Mouse (Mus musculus) cerebellum, adult 2 months (tissue): ENCODE measurements around the gene Fam204a. TPM values are rescaled to one million over a fixed set of nuclear protein-coding genes. Genes with fewer than 3 reads are reported as not detected.

ENCODE experiments used
- DNase-seq, 2 experiments: peaks; one replicate each; pipeline ENCODE4 v3.0.0; 2021
- H3K27ac ChIP-seq: fragments of 200-500 bp; 2 replicates; pipeline ENCODE4 v1.5.1; 2012; ENCODE audit warnings: low read length, control low read depth, inconsistent platforms; ENCODE audit not compliant: insufficient read depth
- H3K27me3 ChIP-seq: fragments of 200-500 bp; 2 replicates; pipeline ENCODE4 v1.6.1; 2012; ENCODE audit warnings: inconsistent platforms, mild to moderate bottlenecking, low read length, moderate library complexity; ENCODE audit not compliant: control insufficient read depth, insufficient read depth
- H3K4me1 ChIP-seq: fragments of 200-500 bp; 2 replicates; pipeline ENCODE4 v1.6.1; 2011; ENCODE audit warnings: low read length; ENCODE audit not compliant: control insufficient read depth, insufficient read depth
- H3K4me3 ChIP-seq: fragments of 200-500 bp; replicated peaks from 2 replicates; pipeline ENCODE3; 2011; ENCODE audit warnings: mild to moderate bottlenecking, low read depth, low read length, control low read depth; ENCODE audit not compliant: insufficient read depth
- CTCF ChIP-seq: fragments of 200-500 bp; IDR thresholded peaks from 2 replicates; pipeline ENCODE4 v1.5.1; 2011; ENCODE audit warnings: low read depth, mild to moderate bottlenecking, control low read depth, low read length, moderate library complexity, borderline replicate concordance; ENCODE audit not compliant: insufficient read depth
- POLR2A ChIP-seq: fragments of 200-500 bp; IDR thresholded peaks from 2 replicates; pipeline ENCODE4 v1.6.1; 2011; ENCODE audit warnings: low read length, control low read depth, borderline replicate concordance; ENCODE audit not compliant: insufficient read depth
- WGBS: fragments of 180-500 bp; shearing (Covaris S2); methylation state at CpG from one replicate; pipeline ENCODE4 v1.1.7; 2018; 5-methylcytosine and 5-hydroxymethylcytosine counted together
- polyA plus RNA-seq: library from polyadenylated mRNA; depleted of rRNA; stranded (reverse); fragments of >200 nt; gene quantifications from 2 replicates; pipeline ENCODE4 v1.2.3, GENCODE M21; 2012

Gene Fam204a
- polyA plus RNA-seq, 1 experiment, result 26.1 TPM

GRCm38 (mm10) chr19:60241916-60242602, 15.6 kb upstream of the Fam204a start:
- Histone ChIP-seq H3K27ac (no peak overlapping the region), H3K4me1 (no peaks in the 10 kb centered on the region), H3K4me3 (no peak overlapping the region), H3K27me3 (no peaks in the 10 kb centered on the region)
- TF ChIP-seq POLR2A (no peak), CTCF (no peak)
- DNase-seq, result no peak
- WGBS, result 81% methylated on average over 7 of the region's 7 CpGs

- Histone ChIP-seq H3K4me1 (no peaks in the 10 kb centered on the region), H3K27ac (no peak overlapping the region), H3K27me3 (no peaks in the 10 kb centered on the region), H3K4me3 (no peak overlapping the region)
- TF ChIP-seq CTCF (no peak), POLR2A (no peak)
- DNase-seq, result no peak
- WGBS, result 80% methylated on average over 2 of the region's 2 CpGs
Observed at GRCm38 (mm10) chr19:60231542-60231941, 5.0 kb upstream of the Fam204a start.

DNA sequence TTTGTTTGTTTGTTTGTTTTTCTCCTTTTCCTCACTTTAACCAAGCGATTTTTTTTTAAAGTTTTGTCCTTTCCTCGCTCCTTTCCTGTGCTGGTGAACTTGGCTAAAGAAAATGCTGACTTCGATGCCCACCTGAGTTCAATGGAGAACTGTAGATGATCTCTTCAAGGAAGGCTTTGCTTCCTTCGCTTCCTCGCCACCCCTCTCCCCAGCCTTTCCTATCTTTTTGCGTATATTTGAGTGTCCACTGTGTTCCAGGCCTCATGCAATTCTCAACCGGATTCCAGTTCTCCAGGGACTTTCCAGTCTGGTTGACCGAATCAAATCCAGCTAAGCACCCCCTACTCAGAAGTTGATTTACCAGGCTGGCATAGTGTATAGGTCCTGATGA, 339 bp upstream of the Fam204a start:
- Histone ChIP-seq H3K27me3 (no peaks in the 10 kb centered on the region), H3K4me3 (peak overlapping the region; percentile 53), H3K4me1 (no peaks in the 10 kb centered on the region), H3K27ac (no peak overlapping the region)
- 35% methylated on average over 8 of the region's 8 CpGs for WGBS
- no peak for TF ChIP-seq POLR2A
- no peak for TF ChIP-seq CTCF
- DNase-seq, result peak; percentile 20 to 29

GRCm38 (mm10) chr19:60219395-60219794, 7.1 kb downstream of the Fam204a start:
- WGBS, result 88% methylated on average over 7 of the region's 7 CpGs

GRCm38 (mm10) chr19:60217985-60218384, 8.5 kb downstream of the Fam204a start:
- TF ChIP-seq CTCF, result no peak
- TF ChIP-seq POLR2A, result no peak
- DNase-seq, result no peak
- Histone ChIP-seq H3K4me3 (no peak overlapping the region), H3K27ac (no peak overlapping the region), H3K27me3 (no peaks in the 10 kb centered on the region), H3K4me1 (no peaks in the 10 kb centered on the region)
- 34% methylated on average over 2 of the region's 2 CpGs for WGBS

More at GRCm38 (mm10) chr19:60219395-60219794, 7.1 kb downstream of the Fam204a start:
- no peaks in the 10 kb centered on the region for H3K27me3 ChIP-seq
- no peaks in the 10 kb centered on the region for H3K4me1 ChIP-seq
- no peak for TF ChIP-seq CTCF
- no peak for TF ChIP-seq POLR2A
- H3K4me3 ChIP-seq, result no peak overlapping the region
- H3K27ac ChIP-seq, result no peak overlapping the region
- no peak for DNase-seq

DNA sequence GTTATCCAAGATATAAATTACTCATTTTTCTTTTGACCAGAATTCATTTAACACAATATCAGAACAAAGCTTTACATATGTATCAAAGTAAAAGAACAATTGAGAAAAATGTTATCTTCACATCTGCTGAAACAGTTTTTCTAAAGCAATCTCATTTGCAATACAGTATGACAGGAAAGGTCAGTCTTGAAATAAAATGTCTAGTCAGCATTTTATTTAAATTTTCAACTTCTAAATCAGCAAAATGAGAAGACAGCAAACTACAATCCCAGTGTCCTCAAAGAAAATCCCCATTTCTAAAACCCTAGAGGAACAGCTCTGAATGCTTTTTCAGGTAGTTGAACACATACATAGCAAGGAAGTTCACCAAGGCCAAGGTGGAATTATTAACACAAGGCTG, 18.3 kb downstream of the Fam204a start:
- TF ChIP-seq POLR2A (no peak), CTCF (no peak)
- no peaks in the 10 kb centered on the region for H3K27me3 ChIP-seq
- no peak overlapping the region for H3K4me3 ChIP-seq
- no peaks in the 10 kb centered on the region for H3K4me1 ChIP-seq
- H3K27ac ChIP-seq, result no peak overlapping the region
- no peak for DNase-seq

DNA sequence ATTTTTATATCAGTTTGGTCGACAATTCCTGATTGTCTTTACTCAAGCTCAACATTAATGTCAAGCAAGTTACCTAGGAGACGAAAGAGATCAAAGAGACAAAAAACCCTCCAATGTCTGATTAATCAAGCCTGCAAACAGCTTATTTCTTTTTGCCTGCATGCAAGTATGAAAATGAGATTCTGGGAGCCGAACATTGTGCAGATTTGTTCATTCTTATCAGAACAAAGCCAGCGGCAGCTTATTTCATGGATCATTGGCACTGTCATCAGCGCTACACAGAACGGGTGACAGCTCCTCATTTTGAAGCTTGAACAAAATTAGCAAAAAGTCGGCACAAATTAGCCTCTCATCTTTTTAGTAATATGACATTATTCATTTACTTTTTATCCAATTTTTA, 22.3 kb downstream of the Fam204a start:
- H3K4me1 ChIP-seq, result no peaks in the 10 kb centered on the region
- no peak overlapping the region for H3K27ac ChIP-seq
- DNase-seq, result no peak
- H3K4me3 ChIP-seq, result no peak overlapping the region
- no peak for TF ChIP-seq POLR2A
- TF ChIP-seq CTCF, result no peak
- no peaks in the 10 kb centered on the region for H3K27me3 ChIP-seq
- 44% methylated on average over 7 of the region's 7 CpGs for WGBS

- H3K4me1 ChIP-seq, result no peaks in the 10 kb centered on the region
- no peak for TF ChIP-seq POLR2A
- no peak overlapping the region for H3K4me3 ChIP-seq
- no peak overlapping the region for H3K27ac ChIP-seq
- H3K27me3 ChIP-seq, result no peaks in the 10 kb centered on the region
- DNase-seq, result no peak
- 34% methylated on average over 2 of the region's 2 CpGs for WGBS
Observed at GRCm38 (mm10) chr19:60200294-60200693, 26.2 kb downstream of the Fam204a start.
